Mouse (Mus musculus) lung, postnatal 0 days (tissue): ENCODE results near the gene Pard3. TPM values are rescaled to one million over a fixed set of nuclear protein-coding genes. Genes with fewer than 3 reads are reported as not detected.
A peak's percentile ranks its signal among the peaks of the same experiment; 100 is the strongest.

ENCODE experiments used
- ATAC-seq: fragments of 200-750 bp; cut with Nextera tagmentation; 2 replicates; pipeline ENCODE4 v1.8.0; 2017; ENCODE audit warnings: moderate library complexity
- DNase-seq: peaks from one replicate; pipeline ENCODE4 v3.0.0-alpha.2; 2016; ENCODE audit warnings: low spot score
- H3K27ac ChIP-seq: fragments of 300-500 bp; sonication (generic); 2 replicates; pipeline ENCODE4 v1.5.1; 2014; ENCODE audit warnings: antibody characterized with exemption, mild to moderate bottlenecking, low read length, mixed read lengths
- H3K27me3 ChIP-seq: fragments of 300-500 bp; sonication (generic); replicated peaks from 2 replicates; pipeline ENCODE4 v1.6.1; 2014; ENCODE audit warnings: low read length, mixed read lengths; ENCODE audit not compliant: insufficient read depth
- H3K36me3 ChIP-seq: fragments of 300-500 bp; sonication (generic); 2 replicates; pipeline ENCODE4 v1.6.1; 2014; ENCODE audit warnings: low read length, mixed read lengths; ENCODE audit not compliant: insufficient read depth
- H3K4me1 ChIP-seq: fragments of 300-500 bp; sonication (generic); 2 replicates; pipeline ENCODE4 v1.6.1; 2014; ENCODE audit warnings: antibody characterized with exemption, low read depth, low read length, mixed read lengths; ENCODE audit not compliant: insufficient read depth
- H3K4me2 ChIP-seq: fragments of 300-500 bp; sonication (generic); replicated peaks from 2 replicates; pipeline ENCODE4 v1.6.1; 2014; ENCODE audit warnings: low read depth, mild to moderate bottlenecking, low read length, moderate library complexity, mixed read lengths
- H3K4me3 ChIP-seq: fragments of 300-500 bp; sonication (generic); 2 replicates; pipeline ENCODE4 v1.5.1; 2014; ENCODE audit warnings: low read depth, low read length
- H3K9ac ChIP-seq: fragments of 300-500 bp; sonication (generic); replicated peaks from 2 replicates; pipeline ENCODE4 v1.6.1; 2014; ENCODE audit warnings: low read depth, mild to moderate bottlenecking
- H3K9me3 ChIP-seq: fragments of 300-500 bp; sonication (generic); 2 replicates; pipeline ENCODE4 v1.6.1; 2016; ENCODE audit warnings: low read length, mixed read lengths
- CTCF ChIP-seq: IDR thresholded peaks from 2 replicates; pipeline ENCODE4 v1.5.1; 2016; ENCODE audit warnings: antibody characterized with exemption, mild to moderate bottlenecking
- EP300 ChIP-seq: IDR thresholded peaks from 2 replicates; pipeline ENCODE4 v1.6.1; 2016; ENCODE audit warnings: antibody characterized with exemption, mild to moderate bottlenecking, control low read depth
- WGBS: fragments of 180-500 bp; shearing (Covaris S2); extraction: QIAGEN DNeasy Blood & Tissue Kit; methylation state at CpG from one replicate; pipeline ENCODE4 v1.1.7; 2014; 5-methylcytosine and 5-hydroxymethylcytosine counted together
- polyA plus RNA-seq: library from polyadenylated mRNA; unstranded; fragments of >200 nt; fragmentation: Nextera tagmentation; extraction: Ambion mirVana; gene quantifications from 2 replicates; pipeline ENCODE4 v1.2.1, GENCODE M21; 2015

The Pard3 gene
- polyA plus RNA-seq, 1 experiment from 2014 or later: 13.2 TPM

GRCm38 (mm10) chr8:127076511-127076910, 12.8 kb downstream of the Pard3 start:
- peaks cover 22% of the 10 kb centered on the region for H3K4me1 ChIP-seq

DNA sequence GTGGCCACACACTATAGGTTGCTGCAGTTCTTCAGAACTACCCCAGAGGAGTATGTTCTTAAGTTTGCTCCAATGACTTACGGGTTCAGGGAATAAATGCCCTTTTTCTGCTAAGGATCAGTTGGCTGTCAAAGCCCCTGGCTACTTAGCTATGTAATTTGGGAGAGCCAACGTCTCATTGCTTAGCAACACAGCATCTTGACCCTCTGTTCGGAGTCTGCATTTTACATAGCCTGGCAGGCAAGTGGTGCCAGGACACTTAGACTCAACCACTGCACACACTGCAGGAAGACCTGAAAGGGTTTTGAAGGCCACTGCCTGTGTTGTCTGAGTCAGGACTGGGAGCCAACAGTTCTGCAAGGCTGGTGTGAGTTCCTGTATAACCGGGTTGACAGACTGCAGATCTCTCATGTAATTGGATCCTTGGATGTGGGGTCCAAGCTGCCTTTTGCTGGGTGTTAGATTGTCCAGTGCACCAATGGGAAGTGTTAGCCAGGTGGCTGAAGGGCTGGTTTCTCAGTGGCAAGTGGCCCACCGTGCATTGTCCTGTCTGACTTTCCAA, 15.6 kb downstream of the Pard3 start:
- H3K27ac ChIP-seq: no peak overlapping the region
- H3K9me3 ChIP-seq: no peaks in the 10 kb centered on the region
- no peak overlapping the region for H3K4me2 ChIP-seq
- no peaks in the 10 kb centered on the region for H3K27me3 ChIP-seq
- ATAC-seq: no peak
- TF ChIP-seq CTCF: no peak
- no peak for TF ChIP-seq EP300
- WGBS: 39% methylated on average over 5 of the region's 5 CpGs
- no peak overlapping the region for H3K9ac ChIP-seq
- peaks cover 16% of the 10 kb centered on the region; the same call in 1 of the 2 replicates for H3K4me1 ChIP-seq
- H3K4me3 ChIP-seq: no peak overlapping the region
- H3K36me3 ChIP-seq: no peaks in the 10 kb centered on the region
- no peak for DNase-seq

More at GRCm38 (mm10) chr8:127076511-127076910, 12.8 kb downstream of the Pard3 start:
- H3K4me2 ChIP-seq: 0 out of 2 replicates have a peak overlapping the region, but pooled peaks have one; percentile 8
- ATAC-seq (peak; percentile 78), DNase-seq (peak; percentile 37)
- no peak overlapping the region for H3K9ac ChIP-seq
- no peak for TF ChIP-seq CTCF
- TF ChIP-seq EP300: no peak
- no peak overlapping the region for H3K4me3 ChIP-seq
- no peaks in the 10 kb centered on the region for H3K9me3 ChIP-seq
- no peaks in the 10 kb centered on the region for H3K27me3 ChIP-seq
- WGBS: 53% methylated on average over 7 of the region's 7 CpGs
- H3K36me3 ChIP-seq: no peaks in the 10 kb centered on the region
- 0 out of 2 replicates have a peak overlapping the region, but pooled peaks have one; percentile 32 for H3K27ac ChIP-seq

GRCm38 (mm10) chr8:127081297-127081696, 17.6 kb downstream of the Pard3 start:
- Histone ChIP-seq H3K27ac (peak overlapping the region; percentile 14; the same call in 1 of the 2 replicates), H3K4me3 (no peak overlapping the region), H3K4me2 (no peak overlapping the region), H3K9me3 (no peaks in the 10 kb centered on the region), H3K4me1 (peaks cover 13% of the 10 kb centered on the region; the same call in 1 of the 2 replicates), H3K36me3 (no peaks in the 10 kb centered on the region), H3K9ac (no peak overlapping the region), H3K27me3 (no peaks in the 10 kb centered on the region)
- no peak for ATAC-seq
- 44% methylated on average over 3 of the region's 3 CpGs for WGBS
- DNase-seq: no peak
- TF ChIP-seq CTCF: no peak
- no peak for TF ChIP-seq EP300

- H3K27ac ChIP-seq: no peak overlapping the region
- WGBS: 60% methylated on average over 2 of the region's 2 CpGs
- ATAC-seq: no peak
Measured at GRCm38 (mm10) chr8:127082486-127082885, 18.8 kb downstream of the Pard3 start.

GRCm38 (mm10) chr8:127084565-127084964, 20.9 kb downstream of the Pard3 start:
- WGBS: 52% methylated on average over 6 of the region's 6 CpGs
- Histone ChIP-seq H3K9ac (no peak overlapping the region), H3K27me3 (no peaks in the 10 kb centered on the region), H3K9me3 (no peaks in the 10 kb centered on the region), H3K4me3 (no peak overlapping the region), H3K36me3 (no peaks in the 10 kb centered on the region), H3K27ac (no peak overlapping the region), H3K4me2 (no peak overlapping the region), H3K4me1 (peaks cover 13% of the 10 kb centered on the region; the same call in 1 of the 2 replicates)
- TF ChIP-seq EP300 (no peak), CTCF (no peak)
- peak; percentile 68 for DNase-seq
- ATAC-seq: peak; percentile 44

More at GRCm38 (mm10) chr8:127082486-127082885, 18.8 kb downstream of the Pard3 start:
- H3K4me3 ChIP-seq: no peak overlapping the region
- no peak overlapping the region for H3K4me2 ChIP-seq
- H3K27me3 ChIP-seq: no peaks in the 10 kb centered on the region
- no peaks in the 10 kb centered on the region for H3K9me3 ChIP-seq
- TF ChIP-seq CTCF: no peak
- TF ChIP-seq EP300: no peak
- no peak for DNase-seq
- no peak overlapping the region for H3K9ac ChIP-seq
- H3K4me1 ChIP-seq: peaks cover 14% of the 10 kb centered on the region; the same call in 1 of the 2 replicates
- no peaks in the 10 kb centered on the region for H3K36me3 ChIP-seq

DNA sequence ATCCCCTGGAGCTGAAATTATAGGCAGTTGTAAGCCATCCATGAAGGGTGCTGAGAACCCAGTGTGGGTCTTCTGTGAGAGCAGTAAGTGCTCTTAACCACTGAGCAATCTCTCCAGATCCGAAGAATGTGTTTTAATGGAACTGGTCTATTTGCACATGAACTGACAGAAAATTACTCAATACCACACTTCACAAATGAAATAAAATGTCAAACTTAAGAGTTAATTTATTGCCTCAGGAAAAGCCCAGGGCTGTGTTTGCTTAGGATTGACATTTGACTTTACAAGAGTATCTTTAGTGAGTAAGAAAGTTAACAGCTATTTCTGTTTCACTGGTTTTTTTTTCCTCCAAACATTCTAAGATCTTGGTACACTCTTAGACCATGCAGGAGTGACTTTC, 23.7 kb downstream of the Pard3 start:
- peak; percentile 30; the same call in 1 of the 2 replicates for ATAC-seq
- no peak overlapping the region for H3K4me2 ChIP-seq
- H3K9me3 ChIP-seq: no peaks in the 10 kb centered on the region
- no peaks in the 10 kb centered on the region for H3K36me3 ChIP-seq
- H3K4me3 ChIP-seq: no peak overlapping the region
- H3K4me1 ChIP-seq: peaks cover 10% of the 10 kb centered on the region; the same call in 1 of the 2 replicates
- peak; percentile 29 for DNase-seq
- 24% methylated on average over 1 of the region's 1 CpGs for WGBS
- H3K27me3 ChIP-seq: no peaks in the 10 kb centered on the region
- no peak overlapping the region for H3K9ac ChIP-seq
- TF ChIP-seq EP300: peak; percentile 56
- no peak for TF ChIP-seq CTCF
- no peak overlapping the region for H3K27ac ChIP-seq
